Mouse (Mus musculus): ENCODE results near the gene Rgs6.

- TF ChIP-seq CTCF (conservative IDR thresholded peaks at IDR 0.05; ENCODE audit: low read length): no peak
- no peak for TF ChIP-seq NANOG (IDR thresholded peaks at IDR 0.05; ENCODE audit: borderline replicate concordance, low read length)
- no peak for TF ChIP-seq POU5F1 (IDR thresholded peaks at IDR 0.05; ENCODE audit: borderline replicate concordance, low read length)
These were observed 498.9 kb downstream of the Rgs6 start for GRCm38 (mm10) chr12:83087010-83087409.

Data from E14TG2a.4 (cell line).